Mouse (Mus musculus) right cerebral cortex, adult 2 months (tissue): ENCODE data around the gene Tmem143.
"Not testable (repeated sequence)": the region's sequence is repeated elsewhere in the genome, so short reads cannot be mapped to it uniquely, and the experiment has no call there.

Source experiments
- DNase-seq, 2 experiments: peaks; one replicate each; pipeline ENCODE4 v3.0.0; 2021 to 2022; ENCODE audit warnings: low spot score in 2 of 2

The Tmem143 gene

GRCm38 (mm10) chr7:45887246-45887645 lies 9.5 kb upstream of the Tmem143 start:
- no peak for DNase-seq

GRCm38 (mm10) chr7:45892651-45893050 lies 4.1 kb upstream of the Tmem143 start:
- DNase-seq: no peak

- DNase-seq: no peak
Observed at GRCm38 (mm10) chr7:45895931-45896516, 717 bp upstream of the Tmem143 start.

GRCm38 (mm10) chr7:45897258-45897757 lies 567 bp downstream of the Tmem143 start:
- DNase-seq: peak; percentile 56 to 70

- DNase-seq: not testable (repeated sequence)
Observed at GRCm38 (mm10) chr7:45898125-45898524, 1.4 kb downstream of the Tmem143 start.

DNA sequence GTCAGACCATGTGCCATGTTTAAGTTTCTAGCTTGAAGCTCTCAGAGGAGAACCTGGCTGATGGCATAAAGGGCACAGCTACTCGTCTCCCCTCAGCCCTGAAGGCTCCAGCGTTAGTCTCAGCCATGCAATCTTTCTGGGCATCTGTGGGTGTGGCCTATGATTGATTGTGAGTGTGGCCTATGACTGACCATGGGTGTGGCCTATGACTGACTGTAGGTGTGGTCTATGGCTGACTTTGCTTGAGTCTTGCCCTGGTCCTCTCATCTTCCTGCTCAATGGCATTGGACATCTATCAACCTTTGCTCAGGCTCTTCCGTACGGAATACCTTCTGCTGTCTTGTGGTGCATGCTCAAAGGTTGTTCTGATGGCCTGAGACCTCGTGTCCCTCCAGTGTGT lies 4.8 kb downstream of the Tmem143 start:
- no peak for DNase-seq

DNA sequence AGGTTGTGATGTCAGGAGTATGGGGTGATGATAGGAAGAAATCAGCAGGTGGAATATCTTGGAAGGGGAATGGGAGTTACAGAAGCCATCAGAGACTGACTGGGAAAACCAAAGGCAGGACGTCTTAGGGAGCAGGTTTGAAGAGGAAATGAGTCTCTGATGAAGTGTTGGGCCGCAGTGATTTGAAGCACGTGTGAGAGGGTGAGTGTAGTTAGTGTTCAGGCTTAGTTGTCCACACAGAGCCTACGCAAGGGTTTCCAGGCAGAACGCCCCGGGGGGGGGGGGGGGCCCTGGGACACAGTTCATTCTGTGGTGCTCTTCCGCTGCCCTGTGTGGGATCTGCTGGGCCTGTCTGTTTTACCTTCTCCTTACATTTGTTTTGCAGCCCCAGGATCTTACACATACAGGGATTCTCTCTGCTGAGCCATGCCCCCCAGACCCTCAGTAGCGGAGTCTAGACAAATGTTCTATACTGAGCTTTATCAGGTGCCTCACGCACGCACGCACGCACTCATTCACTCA lies 5.8 kb downstream of the Tmem143 start:
- no peak for DNase-seq

DNA sequence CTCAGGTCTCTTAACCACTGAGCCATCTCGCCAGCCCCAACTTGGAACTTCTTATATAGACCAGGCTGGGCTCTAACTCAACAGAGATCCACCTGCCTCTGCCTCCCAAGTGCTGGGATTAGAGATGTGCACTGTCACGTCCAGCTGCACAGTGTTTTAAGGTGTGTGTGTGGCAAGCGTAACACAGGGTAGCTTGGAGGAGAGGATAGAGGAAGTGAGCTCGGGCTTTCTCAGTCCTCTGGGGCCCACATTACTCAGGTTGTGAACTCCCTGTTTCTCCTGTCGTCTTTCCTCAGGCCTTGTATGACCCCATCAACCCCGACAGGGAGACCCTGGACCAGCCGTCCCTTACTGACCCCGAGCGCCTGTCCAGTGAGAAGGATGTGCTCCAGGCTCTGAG lies 9.9 kb downstream of the Tmem143 start:
- DNase-seq: no peak

DNA sequence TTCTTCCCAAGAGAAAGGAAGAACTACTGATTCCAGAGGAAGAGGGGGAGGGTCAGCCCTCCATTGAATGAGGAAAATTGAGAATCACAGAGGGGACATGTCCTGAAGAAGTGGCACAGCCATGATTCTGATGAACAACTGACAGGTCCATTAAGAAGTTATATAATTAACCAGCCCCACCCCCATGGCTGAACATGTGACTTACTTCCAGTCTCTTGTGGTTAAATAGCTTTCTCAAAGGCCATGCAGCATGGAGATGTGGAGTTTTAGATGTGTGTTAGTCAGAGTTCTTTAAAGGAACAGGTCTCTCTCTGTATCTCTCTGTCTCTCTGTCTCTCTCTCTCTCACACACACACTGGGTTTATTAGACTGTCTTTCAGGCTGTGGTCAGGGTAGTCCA lies 11.6 kb downstream of the Tmem143 start:
- DNase-seq: no peak

DNA sequence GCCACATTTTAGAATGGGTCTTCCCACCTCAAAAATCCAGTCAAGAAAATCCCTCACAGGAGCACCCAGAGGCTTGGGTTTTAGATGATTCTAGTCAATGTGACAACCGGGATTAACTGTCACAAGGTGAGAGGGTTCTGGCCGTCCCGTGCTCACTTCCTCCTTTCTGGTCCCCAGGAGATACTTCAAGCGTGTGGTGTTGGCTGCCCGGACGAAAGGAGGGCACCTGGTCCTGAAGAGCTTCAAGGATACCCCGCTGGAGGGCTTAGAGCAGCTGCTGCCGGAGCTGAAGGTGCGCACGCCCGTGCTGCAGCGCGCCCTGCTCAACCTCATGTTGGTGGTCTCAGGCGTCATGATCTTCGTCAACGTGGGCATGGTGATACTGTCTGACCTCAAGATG lies 12.4 kb downstream of the Tmem143 start:
- no peak for DNase-seq

DNA sequence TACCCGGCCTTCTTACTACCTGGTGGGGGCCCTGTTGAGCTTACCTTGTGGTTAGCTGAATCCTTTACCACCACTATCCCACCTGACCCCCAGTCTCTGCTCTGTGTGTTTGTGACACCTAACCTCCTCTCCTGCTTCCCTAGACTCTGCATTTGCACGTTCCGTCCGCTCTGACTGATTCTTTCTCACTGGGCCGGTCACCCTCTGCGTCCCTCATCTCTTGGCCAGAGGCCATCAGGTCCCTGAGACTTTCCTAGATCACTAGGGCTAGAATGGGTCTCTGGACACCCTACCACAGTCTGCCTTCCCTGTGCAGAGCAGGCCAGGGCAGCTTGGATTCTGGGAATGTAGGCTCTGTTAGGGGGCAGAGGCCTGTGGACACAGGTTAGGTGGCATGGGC lies 17.3 kb downstream of the Tmem143 start:
- DNase-seq: no peak

GRCm38 (mm10) chr7:45915011-45915410 lies 18.3 kb downstream of the Tmem143 start:
- no peak for DNase-seq

- peak; percentile 66 to 72 for DNase-seq
Observed at GRCm38 (mm10) chr7:45916056-45917003, 19.6 kb downstream of the Tmem143 start.

- no peak for DNase-seq
Observed at GRCm38 (mm10) chr7:45917004-45917704, 20.4 kb downstream of the Tmem143 start.

DNA sequence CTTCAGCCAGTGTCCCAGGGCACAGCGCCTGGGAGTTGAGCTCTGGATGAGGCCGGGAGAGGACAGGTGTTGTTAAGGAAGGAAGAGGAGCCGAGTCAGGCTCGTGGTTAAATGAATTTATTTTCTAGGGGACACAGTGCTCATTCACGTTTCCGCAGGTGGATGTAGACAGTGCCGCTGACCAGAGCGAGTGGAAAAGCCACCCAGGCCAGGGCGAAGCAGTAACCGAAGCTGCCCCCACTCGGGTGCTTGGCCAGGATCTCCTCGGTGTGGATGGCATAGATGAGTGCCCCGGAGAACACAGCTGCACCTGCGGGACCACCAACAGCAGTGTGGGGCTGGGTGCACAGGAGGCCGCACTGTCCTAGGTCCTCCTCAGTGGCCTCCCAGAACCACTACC lies 21.2 kb downstream of the Tmem143 start:
- DNase-seq: no peak

GRCm38 (mm10) chr7:45919083-45919671 lies 22.4 kb downstream of the Tmem143 start:
- no peak for DNase-seq

- DNase-seq: no peak
Observed at GRCm38 (mm10) chr7:45919761-45920160, 23.0 kb downstream of the Tmem143 start.

- DNase-seq: peak in 1 of 2 experiments; percentile 30
Observed at GRCm38 (mm10) chr7:45920583-45921241, 24.0 kb downstream of the Tmem143 start.

GRCm38 (mm10) chr7:45921242-45921621 lies 24.5 kb downstream of the Tmem143 start, which contains the start of gene Emp3:
TSS of gene Emp3 (minus strand) at chr7:45921404.
- DNase-seq: no peak

DNA sequence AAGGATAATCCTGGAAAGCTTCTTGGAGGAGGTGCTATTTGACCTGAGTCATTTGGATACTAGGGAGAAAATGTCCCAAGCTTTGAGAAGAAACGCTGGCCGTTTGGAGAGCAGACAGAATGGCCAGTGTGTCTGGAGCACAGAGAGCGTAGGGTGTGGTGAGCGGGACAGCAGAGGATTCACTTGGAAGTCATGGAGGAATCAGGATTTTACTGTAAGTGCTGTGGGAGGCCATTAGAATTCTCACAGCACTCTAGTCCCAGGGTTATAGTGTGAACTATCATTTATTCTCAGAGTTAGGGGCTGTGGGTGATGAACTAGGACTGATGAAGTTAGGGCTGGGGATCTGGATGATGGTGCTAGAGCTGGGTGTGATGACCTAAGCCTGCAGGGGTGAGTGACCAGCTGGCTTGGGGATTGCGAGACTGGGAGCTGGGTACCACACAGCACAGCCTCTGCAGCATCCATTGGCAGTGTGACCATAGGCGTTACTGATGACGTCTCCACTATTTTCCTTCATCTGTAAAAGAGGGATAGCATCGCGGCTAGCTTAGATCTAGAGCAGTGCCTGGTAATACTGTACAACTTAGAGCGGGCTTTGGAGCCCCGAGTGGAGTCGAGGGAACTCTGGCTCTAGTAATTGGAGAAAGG lies 25.3 kb downstream of the Tmem143 start:
- no peak for DNase-seq
